Mouse (Mus musculus): Measurements from ENCODE around the gene Fastkd3. TPM values are rescaled to one million over a fixed set of nuclear protein-coding genes. Genes with fewer than 3 reads are reported as not detected.
"Not testable (repeated sequence)": the region's sequence is repeated elsewhere in the genome, so short reads cannot be mapped to it uniquely, and the experiment has no call there.

The Fastkd3 gene
- 38.4 and 38.8 TPM in 2 replicates for polyA plus RNA-seq (2014; fragmentation: Nextera tagmentation; extraction: Ambion mirVana)

DNA sequence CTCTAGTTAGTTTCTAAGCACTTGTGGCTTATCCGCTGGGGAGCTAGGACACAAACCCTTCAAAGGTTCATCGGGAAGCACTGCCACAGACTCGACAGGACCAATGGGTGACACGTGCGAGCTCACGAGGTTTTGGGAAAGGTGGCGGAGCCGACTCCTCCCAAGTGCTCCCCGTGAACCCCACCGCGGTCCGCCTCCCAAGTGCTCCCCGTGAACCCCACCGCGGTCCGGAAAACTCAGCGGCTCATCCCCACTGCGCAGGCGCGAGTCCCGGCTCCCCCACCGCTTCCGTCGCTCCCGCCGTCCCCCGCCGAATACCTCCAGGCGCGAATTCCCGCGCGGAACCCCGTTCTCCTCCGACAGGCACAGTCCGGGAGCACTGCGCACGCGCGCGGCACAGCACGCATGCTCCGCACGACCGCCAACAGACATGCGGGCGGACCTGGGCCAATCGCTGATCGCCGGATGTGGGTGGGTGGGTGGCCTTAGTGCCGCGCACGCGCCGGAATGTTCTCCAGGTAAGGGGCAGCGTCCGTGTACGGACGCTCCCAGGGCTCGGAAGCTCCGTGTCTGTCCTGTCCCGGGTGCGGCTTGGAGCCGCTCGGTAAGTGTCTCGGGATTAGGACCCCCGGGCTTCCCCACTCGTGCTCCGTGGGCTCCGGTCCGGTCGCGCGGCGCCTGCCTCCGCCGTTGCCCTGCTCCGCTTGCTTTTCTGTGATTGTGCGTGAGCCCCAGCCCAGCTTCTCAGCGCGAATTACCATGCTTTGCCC, at the start of gene Fastkd3, which contains the start of gene Mtrr:
Fastkd3 (plus strand) TSS at position 488 of the 770 bp plus-strand sequence.
Mtrr (minus strand) TSS at position 403 of the 770 bp plus-strand sequence.
- Histone ChIP-seq H3K27me3 (ENCODE audit: control insufficient read depth, insufficient read depth, low read length) (no peaks in the 10 kb centered on the region), H3K27ac (ENCODE audit: low read depth, low read length) (no peak within 1 kb of the TSS), H3K4me3 (ENCODE audit: low read depth, low read length) (peak within 1 kb of the TSS; percentile 70), H3K9ac (ENCODE audit: low read depth, low read length) (peak within 1 kb of the TSS; percentile 82), H3K36me3 (ENCODE audit: control insufficient read depth, insufficient read depth, low read length) (no peaks in the 10 kb centered on the region), H3K4me1 (replicated peaks; ENCODE audit: control insufficient read depth, insufficient read depth, low read length) (no peaks in the 10 kb centered on the region), H3K9me3 (ENCODE audit: control insufficient read depth, low read length) (no peaks in the 10 kb centered on the region), H3K4me2 (replicated peaks; ENCODE audit: low read depth, low read length) (peak within 1 kb of the TSS; percentile 76)
- ATAC-seq (ENCODE audit: low FRiP score) (peak; percentile 99), DNase-seq (ENCODE audit: low spot score) (peak; percentile 97)
- WGBS, result under 1% methylated on average over 70 of the region's 81 CpGs

DNA sequence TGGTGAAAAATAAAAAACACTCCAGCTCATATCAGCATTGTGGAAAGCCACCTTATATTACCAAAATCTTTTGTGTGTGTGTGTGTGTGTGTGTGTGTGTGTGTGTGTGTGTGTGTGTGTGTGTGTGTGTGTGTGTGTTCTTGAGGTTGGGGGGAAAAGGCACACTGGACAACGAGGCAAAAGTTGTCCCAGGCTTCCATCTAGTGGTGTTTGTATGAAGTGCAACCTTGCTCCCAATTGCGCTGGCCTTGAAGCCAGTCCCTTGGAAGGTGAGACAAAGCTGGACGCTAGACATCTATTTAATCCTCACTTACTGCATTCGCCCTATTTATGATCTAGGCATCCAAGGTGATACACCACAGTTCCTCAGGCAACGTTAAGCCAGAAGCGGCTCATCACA, 28.6 kb upstream of the Fastkd3 start:
- not testable (repeated sequence) for H3K9me3 ChIP-seq (ENCODE audit: control insufficient read depth, low read length); H3K9ac ChIP-seq (ENCODE audit: low read depth, low read length); H3K27me3 ChIP-seq (ENCODE audit: control insufficient read depth, insufficient read depth, low read length); H3K27ac ChIP-seq (ENCODE audit: low read depth, low read length); H3K4me2 ChIP-seq (replicated peaks; ENCODE audit: low read depth, low read length); H3K4me1 ChIP-seq (replicated peaks; ENCODE audit: control insufficient read depth, insufficient read depth, low read length); H3K4me3 ChIP-seq (ENCODE audit: low read depth, low read length); H3K36me3 ChIP-seq (ENCODE audit: control insufficient read depth, insufficient read depth, low read length)
- WGBS, result 28% methylated on average over 3 of the region's 6 CpGs
- peak; percentile 49 for DNase-seq (ENCODE audit: low spot score)
- peak; percentile 60; the same call in 1 of the 2 replicates for ATAC-seq (ENCODE audit: low FRiP score)

DNA sequence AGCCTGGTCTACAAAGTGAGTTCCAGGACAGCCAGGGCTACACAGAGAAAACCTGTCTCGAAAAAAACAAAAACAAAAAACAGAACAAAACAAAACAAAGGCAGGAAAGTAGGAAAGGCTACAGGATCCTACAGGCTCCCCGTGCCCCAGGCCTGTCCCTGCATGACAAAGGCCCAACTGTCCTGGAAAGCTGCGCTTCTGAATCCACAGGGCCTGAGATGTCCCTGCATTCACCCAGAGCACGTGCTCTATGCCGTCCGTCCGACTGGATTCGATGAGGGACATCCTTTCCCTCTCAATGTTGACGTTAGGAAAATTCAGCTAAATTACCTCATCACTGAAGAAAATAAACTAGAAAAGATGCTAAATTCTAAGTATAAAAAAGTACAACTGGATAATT, 13.9 kb upstream of the Fastkd3 start:
- Histone ChIP-seq H3K27me3 (ENCODE audit: control insufficient read depth, insufficient read depth, low read length) (no peaks in the 10 kb centered on the region), H3K27ac (ENCODE audit: low read depth, low read length) (no peak overlapping the region), H3K9ac (ENCODE audit: low read depth, low read length) (no peak overlapping the region), H3K4me3 (ENCODE audit: low read depth, low read length) (no peak overlapping the region), H3K9me3 (ENCODE audit: control insufficient read depth, low read length) (no peaks in the 10 kb centered on the region), H3K4me1 (replicated peaks; ENCODE audit: control insufficient read depth, insufficient read depth, low read length) (no peaks in the 10 kb centered on the region), H3K36me3 (ENCODE audit: control insufficient read depth, insufficient read depth, low read length) (0 out of 2 replicates have a peak, but pooled peaks cover 7% of the 10 kb centered on the region), H3K4me2 (replicated peaks; ENCODE audit: low read depth, low read length) (no peak overlapping the region)
- ATAC-seq (ENCODE audit: low FRiP score), result no peak
- DNase-seq (ENCODE audit: low spot score), result no peak
- 92% methylated on average over 9 of the region's 9 CpGs for WGBS

DNA sequence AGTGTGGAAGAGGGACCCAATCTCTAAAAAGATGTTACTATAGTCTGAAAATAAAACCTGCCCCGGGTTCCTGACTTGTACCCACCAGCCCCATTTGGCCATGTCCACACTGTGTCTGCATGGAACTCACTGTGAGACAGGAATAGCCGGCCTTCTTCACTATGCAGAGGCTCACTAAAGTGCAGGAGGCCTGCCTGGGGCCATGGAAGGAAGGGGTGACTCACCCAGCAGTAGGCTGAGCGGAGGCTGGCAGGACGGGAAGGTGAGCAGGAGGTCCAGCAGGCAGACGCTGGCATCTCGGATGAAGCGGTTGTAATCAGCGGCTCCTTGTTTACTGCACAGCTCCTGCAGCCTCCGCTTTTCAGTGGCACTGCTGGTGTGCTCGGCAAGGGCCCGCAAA, 13.5 kb upstream of the Fastkd3 start:
- Histone ChIP-seq H3K9ac (ENCODE audit: low read depth, low read length) (no peak overlapping the region), H3K27ac (ENCODE audit: low read depth, low read length) (no peak overlapping the region), H3K4me1 (replicated peaks; ENCODE audit: control insufficient read depth, insufficient read depth, low read length) (no peaks in the 10 kb centered on the region), H3K4me2 (replicated peaks; ENCODE audit: low read depth, low read length) (no peak overlapping the region), H3K9me3 (ENCODE audit: control insufficient read depth, low read length) (no peaks in the 10 kb centered on the region), H3K4me3 (ENCODE audit: low read depth, low read length) (no peak overlapping the region), H3K27me3 (ENCODE audit: control insufficient read depth, insufficient read depth, low read length) (no peaks in the 10 kb centered on the region), H3K36me3 (ENCODE audit: control insufficient read depth, insufficient read depth, low read length) (0 out of 2 replicates have a peak, but pooled peaks cover 7% of the 10 kb centered on the region)
- WGBS, result 92% methylated on average over 11 of the region's 11 CpGs
- DNase-seq (ENCODE audit: low spot score) (no peak), ATAC-seq (ENCODE audit: low FRiP score) (no peak)

DNA sequence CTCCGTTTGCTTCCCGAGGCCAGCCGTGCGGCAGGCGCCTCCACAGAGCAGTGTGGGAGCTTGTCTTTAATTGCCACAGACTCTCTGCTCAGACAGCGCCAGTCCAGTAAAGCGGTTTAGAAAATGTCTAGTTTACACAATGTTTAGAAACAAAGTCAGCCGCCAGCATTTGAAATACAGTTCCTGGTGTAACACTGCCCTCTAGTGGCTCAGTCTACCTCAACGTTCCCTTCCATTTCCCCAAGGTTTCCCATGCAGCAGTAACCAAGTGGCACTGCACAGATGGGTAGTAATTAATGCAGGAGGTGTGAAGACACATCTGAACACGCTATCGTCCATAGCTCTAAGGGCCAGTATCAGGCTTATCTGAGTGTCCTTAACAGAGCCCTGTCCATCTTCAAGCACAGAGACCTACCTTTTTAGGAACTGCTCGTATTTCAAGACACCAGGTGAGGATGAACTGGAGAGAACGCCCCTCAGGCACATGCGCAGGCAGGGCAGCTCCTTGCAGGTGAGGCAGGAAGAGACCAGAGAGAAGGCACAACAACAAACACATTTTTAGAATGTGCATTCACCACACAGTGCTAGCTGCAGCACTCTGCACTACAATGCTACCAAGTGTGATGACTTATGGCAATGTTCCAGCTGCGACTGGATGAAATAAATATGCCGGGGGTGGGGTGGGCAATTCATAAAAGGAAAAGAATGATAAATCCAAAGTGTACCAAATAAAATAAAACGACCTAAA, 12.3 kb upstream of the Fastkd3 start:
- DNase-seq (ENCODE audit: low spot score) (peak; percentile 77), ATAC-seq (ENCODE audit: low FRiP score) (peak; percentile 61; the same call in 1 of the 2 replicates)
- 79% methylated on average over 17 of the region's 17 CpGs for WGBS
- no peaks in the 10 kb centered on the region for H3K4me1 ChIP-seq (replicated peaks; ENCODE audit: control insufficient read depth, insufficient read depth, low read length)
- no peak overlapping the region for H3K4me2 ChIP-seq (replicated peaks; ENCODE audit: low read depth, low read length)
- no peaks in the 10 kb centered on the region for H3K9me3 ChIP-seq (ENCODE audit: control insufficient read depth, low read length)
- 0 out of 2 replicates have a peak, but pooled peaks cover 3% of the 10 kb centered on the region for H3K36me3 ChIP-seq (ENCODE audit: control insufficient read depth, insufficient read depth, low read length)
- H3K9ac ChIP-seq (ENCODE audit: low read depth, low read length), result no peak overlapping the region
- H3K27me3 ChIP-seq (ENCODE audit: control insufficient read depth, insufficient read depth, low read length), result no peaks in the 10 kb centered on the region
- H3K4me3 ChIP-seq (ENCODE audit: low read depth, low read length), result no peak overlapping the region
- no peak overlapping the region for H3K27ac ChIP-seq (ENCODE audit: low read depth, low read length)

DNA sequence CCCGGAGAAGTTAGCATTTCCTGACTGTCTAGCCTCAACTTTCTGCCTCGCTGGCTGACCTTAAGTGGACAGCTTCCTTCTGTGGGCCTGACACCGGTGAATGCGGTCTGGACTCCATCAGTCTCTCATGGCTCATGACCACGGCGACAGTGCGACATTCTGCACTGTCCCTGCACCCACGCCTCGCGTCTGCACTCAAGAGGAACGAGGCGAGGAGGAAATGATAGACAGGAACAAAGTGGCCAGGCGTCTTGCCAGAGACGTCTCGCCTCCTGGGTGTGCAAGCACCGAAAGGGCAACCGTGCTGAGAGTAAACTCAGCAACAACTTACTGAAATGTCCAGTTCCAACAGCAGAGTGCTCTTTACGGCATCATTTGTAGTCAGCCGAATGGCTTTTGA, 9.8 kb upstream of the Fastkd3 start:
- DNase-seq (ENCODE audit: low spot score) (no peak), ATAC-seq (ENCODE audit: low FRiP score) (no peak)
- Histone ChIP-seq H3K27ac (ENCODE audit: low read depth, low read length) (no peak overlapping the region), H3K4me2 (replicated peaks; ENCODE audit: low read depth, low read length) (no peak overlapping the region), H3K4me1 (replicated peaks; ENCODE audit: control insufficient read depth, insufficient read depth, low read length) (no peaks in the 10 kb centered on the region), H3K4me3 (ENCODE audit: low read depth, low read length) (no peak overlapping the region), H3K27me3 (ENCODE audit: control insufficient read depth, insufficient read depth, low read length) (no peaks in the 10 kb centered on the region), H3K36me3 (ENCODE audit: control insufficient read depth, insufficient read depth, low read length) (0 out of 2 replicates have a peak, but pooled peaks cover 5% of the 10 kb centered on the region), H3K9me3 (ENCODE audit: control insufficient read depth, low read length) (no peaks in the 10 kb centered on the region), H3K9ac (ENCODE audit: low read depth, low read length) (no peak overlapping the region)
- WGBS, result 94% methylated on average over 19 of the region's 19 CpGs

DNA sequence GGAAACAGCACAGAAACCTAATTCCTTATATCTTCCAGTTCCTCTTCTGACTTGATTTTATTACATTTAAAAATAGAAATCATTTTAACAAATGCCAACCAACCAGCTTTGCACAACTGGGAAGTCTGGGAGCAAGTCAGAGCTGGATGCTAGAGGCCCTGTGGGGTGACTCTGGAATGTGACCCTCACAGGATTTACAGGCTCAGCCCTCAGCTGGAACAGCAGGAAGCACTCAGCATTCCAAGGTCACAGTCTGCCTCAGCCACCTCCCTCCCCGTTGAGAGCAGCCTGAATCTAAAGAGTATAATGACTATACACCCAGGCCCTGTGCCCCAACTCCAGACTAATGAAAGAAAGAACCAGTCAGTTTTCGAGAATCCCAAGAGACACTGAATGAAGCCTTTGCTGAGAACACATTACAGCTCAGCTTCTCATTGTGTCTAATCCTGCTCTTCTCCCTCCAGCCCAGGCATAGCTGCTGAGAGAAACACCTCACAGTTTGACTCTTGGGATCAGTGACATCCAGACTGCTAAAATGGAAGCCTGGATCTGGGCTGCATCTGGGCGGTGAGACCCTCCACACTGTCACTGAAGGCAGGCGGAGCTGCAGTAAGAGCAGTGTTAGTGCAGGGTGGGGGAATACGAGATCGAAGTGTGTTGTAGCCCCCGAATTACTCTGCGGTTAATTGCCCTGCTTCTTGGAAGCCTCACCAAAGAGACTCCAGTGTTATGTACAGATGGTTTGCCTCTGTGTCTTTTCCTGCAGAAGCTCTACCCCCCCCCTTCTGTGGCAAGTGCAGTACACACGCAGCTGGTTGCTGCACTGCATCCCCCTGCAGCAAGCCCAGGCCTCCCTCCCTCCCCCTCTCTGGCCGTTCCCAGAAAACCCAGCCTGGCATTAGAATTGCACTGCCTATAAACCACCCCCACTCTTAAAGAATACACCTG, 8.8 kb upstream of the Fastkd3 start:
- ATAC-seq (ENCODE audit: low FRiP score), result no peak
- Histone ChIP-seq H3K4me3 (ENCODE audit: low read depth, low read length) (no peak overlapping the region), H3K9ac (ENCODE audit: low read depth, low read length) (no peak overlapping the region), H3K27me3 (ENCODE audit: control insufficient read depth, insufficient read depth, low read length) (no peaks in the 10 kb centered on the region), H3K36me3 (ENCODE audit: control insufficient read depth, insufficient read depth, low read length) (0 out of 2 replicates have a peak, but pooled peaks cover 5% of the 10 kb centered on the region), H3K27ac (ENCODE audit: low read depth, low read length) (no peak overlapping the region), H3K9me3 (ENCODE audit: control insufficient read depth, low read length) (no peaks in the 10 kb centered on the region), H3K4me2 (replicated peaks; ENCODE audit: low read depth, low read length) (no peak overlapping the region), H3K4me1 (replicated peaks; ENCODE audit: control insufficient read depth, insufficient read depth, low read length) (no peaks in the 10 kb centered on the region)
- whole genome bisulfite sequencing, result 72% methylated on average over 10 of the region's 10 CpGs
- peak; percentile 12 for DNase-seq (ENCODE audit: low spot score)

DNA sequence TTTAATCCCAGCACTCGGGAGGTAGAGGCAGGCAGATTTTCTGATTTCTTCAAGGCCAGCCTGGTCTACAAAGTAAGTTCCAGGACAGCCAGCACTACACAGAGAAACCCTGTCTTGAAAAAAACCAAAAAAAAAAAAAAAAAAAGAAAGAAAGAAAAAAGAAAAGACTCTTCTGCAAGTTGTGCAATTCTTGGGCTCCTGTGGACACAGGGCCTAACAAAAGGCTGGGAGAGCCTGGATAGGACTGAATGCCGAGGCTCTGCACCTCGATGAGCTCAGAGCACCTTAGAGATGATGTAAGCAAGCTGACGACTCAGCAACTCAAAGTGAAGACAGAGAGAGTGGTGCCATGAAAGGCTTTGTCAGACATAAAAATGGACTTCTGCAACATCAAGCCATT, 7.6 kb upstream of the Fastkd3 start:
- DNase-seq (ENCODE audit: low spot score), result no peak
- Histone ChIP-seq H3K27me3 (ENCODE audit: control insufficient read depth, insufficient read depth, low read length) (no peaks in the 10 kb centered on the region), H3K27ac (ENCODE audit: low read depth, low read length) (no peak overlapping the region), H3K4me1 (replicated peaks; ENCODE audit: control insufficient read depth, insufficient read depth, low read length) (no peaks in the 10 kb centered on the region), H3K9me3 (ENCODE audit: control insufficient read depth, low read length) (no peaks in the 10 kb centered on the region), H3K9ac (ENCODE audit: low read depth, low read length) (no peak overlapping the region), H3K36me3 (ENCODE audit: control insufficient read depth, insufficient read depth, low read length) (0 out of 2 replicates have a peak, but pooled peaks cover 5% of the 10 kb centered on the region), H3K4me3 (ENCODE audit: low read depth, low read length) (no peak overlapping the region), H3K4me2 (replicated peaks; ENCODE audit: low read depth, low read length) (no peak overlapping the region)
- no peak for ATAC-seq (ENCODE audit: low FRiP score)
- 89% methylated on average over 4 of the region's 4 CpGs for WGBS

All from hindbrain, embryonic 11.5 days (tissue).